Mouse (Mus musculus) liver, adult 2 months (tissue): ENCODE measurements at regions not wholly inside any gene's neighbourhood (a gene's known extent, or its start where the extent isn't known, plus 50 kb on each side); places are given as distances from the start of the nearest gene placed in this dataset.

ENCODE experiments used
- CTCF ChIP-seq: fragments of 200-500 bp; IDR thresholded peaks from 2 replicates; pipeline ENCODE4 v1.5.1; 2011; ENCODE audit warnings: low read depth, low read length, control low read depth
- POLR2A ChIP-seq: fragments of 200-500 bp; IDR thresholded peaks from 2 replicates; pipeline ENCODE4 v1.6.1; 2011; ENCODE audit warnings: low read length, control low read depth; ENCODE audit not compliant: insufficient read depth; ENCODE audit errors: extremely low read depth

GRCm38 (mm10) chr11:44128481-44128880 is 227.5 kb upstream of the Adra1b start:
- TF ChIP-seq CTCF, result no peak
- TF ChIP-seq POLR2A, result no peak
